Mouse (Mus musculus) c-Kit-positive CD71-positive TER-119-positive erythroid progenitor cells, embryonic 14.5 days (primary cell): ENCODE measurements around the gene Tnfsf14.

Experiments
- DNase-seq: peaks from one replicate; pipeline ENCODE4 v3.0.0-alpha.2; 2013; ENCODE audit warnings: low spot score

Gene Tnfsf14

DNA sequence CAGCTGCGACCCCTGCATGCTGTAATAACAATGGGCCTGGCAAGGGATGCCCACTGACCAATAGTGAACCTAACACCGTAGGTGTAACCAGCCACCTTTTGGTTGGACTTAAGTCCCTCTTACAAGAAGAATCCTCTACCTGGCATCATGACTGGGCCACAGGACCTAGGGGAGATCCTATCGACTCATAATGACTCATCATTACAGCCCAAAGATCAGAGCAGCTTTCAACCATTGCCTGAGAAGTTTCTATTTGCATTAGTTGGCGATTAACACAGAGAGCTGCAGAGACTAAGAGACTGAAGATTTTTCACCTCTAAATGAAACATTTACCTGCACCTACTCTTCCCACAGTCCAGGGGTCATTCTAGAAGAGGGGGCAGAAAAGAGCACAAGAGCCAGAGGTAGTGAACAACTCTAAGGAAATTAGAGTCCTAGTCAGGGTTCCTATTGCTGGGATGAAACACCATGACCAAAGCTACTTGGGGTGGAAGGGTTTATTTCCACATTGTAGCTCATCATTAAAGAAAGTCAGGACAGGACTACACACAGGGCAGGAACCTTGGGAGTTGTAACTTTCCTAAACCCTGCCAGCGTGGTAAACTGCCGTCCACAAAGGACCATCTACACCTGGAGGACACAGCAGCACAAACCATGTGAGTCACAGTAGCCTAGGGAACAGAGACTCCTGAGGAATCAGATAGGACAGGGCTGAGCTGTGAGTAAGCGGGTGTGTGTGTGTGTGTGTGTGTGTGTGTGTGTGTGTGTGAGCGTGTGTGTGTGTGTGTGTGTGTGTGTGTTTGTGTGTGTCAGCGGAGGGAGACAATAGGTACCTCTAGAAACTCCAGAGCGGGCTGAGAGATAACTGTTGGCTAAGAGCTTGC lies 8.1 kb upstream of the Tnfsf14 start:
- DNase-seq, result no peak

DNA sequence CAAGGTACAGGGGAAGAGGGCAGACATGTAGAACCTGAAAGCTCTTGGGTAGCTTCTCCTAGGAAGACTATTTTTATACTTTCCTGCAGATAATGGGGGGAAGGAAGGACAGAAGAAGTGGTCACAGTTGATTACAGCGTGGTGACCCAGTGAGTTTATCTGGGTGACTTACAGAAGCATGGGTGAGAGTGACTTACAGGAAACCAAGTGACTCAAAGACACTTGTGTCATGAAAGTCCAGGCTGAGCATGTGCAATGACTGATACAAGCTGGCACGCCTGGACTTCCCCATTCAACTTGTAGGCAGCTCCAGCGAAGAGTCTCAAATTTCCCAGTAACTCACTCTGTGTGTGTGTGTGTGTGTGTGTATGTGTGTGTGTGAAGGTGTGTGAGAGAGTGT lies 4.3 kb upstream of the Tnfsf14 start:
- DNase-seq, result no peak

GRCm38 (mm10) chr17:57195326-57196010 lies 1.5 kb upstream of the Tnfsf14 start:
- no peak for DNase-seq

- DNase-seq, result no peak
Observed at GRCm38 (mm10) chr17:57194771-57195170, 794 bp upstream of the Tnfsf14 start.

DNA sequence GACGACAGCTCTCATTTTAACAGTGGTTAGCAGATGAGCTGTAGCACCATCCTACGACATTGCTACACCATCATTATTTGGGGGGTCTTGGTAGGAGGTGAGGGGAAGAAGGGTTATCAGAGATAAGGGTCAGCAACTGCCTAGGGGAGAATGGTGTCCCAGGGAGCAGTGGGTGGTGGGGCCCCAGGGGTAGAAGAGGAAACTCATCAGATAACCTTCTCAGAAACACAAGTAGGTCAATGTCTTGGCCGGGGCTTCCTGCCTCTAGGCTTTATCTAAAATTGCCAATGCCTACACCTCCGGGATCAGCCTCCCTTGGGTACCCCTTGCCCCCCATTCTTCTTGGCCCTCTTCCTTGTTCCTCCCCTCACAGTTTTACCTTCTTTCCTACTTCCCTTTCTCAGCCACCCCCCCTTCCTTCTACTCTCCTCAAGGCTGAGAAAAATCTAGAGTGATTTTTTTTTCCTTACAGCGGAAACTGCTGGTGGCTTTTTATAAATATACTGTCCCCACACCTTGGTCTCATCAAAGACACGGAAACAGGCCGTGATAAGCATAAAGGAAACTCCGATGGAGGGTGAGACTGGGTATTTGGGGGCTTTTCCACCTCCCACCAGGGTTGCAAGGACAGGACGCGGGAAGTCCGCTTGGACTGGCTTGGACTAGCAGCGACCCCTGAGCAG lies 5.3 kb downstream of the Tnfsf14 start:
- no peak for DNase-seq

- DNase-seq, result no peak
Observed at GRCm38 (mm10) chr17:57185641-57186040, 8.3 kb downstream of the Tnfsf14 start.

GRCm38 (mm10) chr17:57182871-57183270 lies 11.1 kb downstream of the Tnfsf14 start:
- no peak for DNase-seq

DNA sequence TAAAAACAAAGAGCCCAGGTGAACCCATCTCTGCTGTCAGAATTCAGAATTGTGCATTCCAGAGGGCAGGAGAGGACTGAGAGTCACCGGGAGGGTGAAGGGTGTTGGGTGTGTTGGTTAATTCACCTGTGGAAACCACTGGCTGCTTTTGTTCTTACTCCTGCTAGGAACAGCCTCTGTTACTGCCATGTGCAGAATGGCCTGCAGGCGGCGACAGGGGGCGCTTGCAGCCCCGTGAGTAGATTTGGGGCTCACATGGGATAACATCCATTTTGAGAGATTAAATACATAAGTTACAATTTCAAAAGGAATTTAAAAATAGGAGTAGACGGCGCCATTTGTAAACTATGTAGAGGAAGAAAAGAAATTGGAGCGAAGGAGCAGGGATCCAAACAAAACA lies 13.6 kb downstream of the Tnfsf14 start:
- no peak for DNase-seq

- no peak for DNase-seq
Observed at GRCm38 (mm10) chr17:57173351-57173750, 20.6 kb downstream of the Tnfsf14 start.

DNA sequence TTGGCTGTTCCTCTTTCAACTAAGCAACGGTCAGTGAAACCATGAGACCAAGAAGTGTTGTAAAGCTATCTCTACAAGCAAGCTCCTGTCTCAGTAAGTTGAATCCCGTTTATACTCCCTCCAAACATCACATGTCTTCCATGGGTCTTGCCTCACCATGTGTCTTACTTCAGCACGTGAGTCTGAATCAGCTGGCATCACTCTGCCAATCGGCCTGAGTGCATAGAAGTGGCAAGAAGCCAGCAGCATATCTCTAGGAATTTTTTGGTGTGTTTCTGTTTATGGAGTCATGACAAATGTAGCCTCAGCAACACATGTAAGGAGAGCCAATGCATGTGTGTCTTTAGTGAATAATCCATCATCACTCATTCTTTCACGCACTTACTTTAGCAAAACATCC lies 21.6 kb downstream of the Tnfsf14 start:
- DNase-seq, result no peak

GRCm38 (mm10) chr17:57170616-57171260 lies 23.2 kb downstream of the Tnfsf14 start:
- DNase-seq, result no peak

DNA sequence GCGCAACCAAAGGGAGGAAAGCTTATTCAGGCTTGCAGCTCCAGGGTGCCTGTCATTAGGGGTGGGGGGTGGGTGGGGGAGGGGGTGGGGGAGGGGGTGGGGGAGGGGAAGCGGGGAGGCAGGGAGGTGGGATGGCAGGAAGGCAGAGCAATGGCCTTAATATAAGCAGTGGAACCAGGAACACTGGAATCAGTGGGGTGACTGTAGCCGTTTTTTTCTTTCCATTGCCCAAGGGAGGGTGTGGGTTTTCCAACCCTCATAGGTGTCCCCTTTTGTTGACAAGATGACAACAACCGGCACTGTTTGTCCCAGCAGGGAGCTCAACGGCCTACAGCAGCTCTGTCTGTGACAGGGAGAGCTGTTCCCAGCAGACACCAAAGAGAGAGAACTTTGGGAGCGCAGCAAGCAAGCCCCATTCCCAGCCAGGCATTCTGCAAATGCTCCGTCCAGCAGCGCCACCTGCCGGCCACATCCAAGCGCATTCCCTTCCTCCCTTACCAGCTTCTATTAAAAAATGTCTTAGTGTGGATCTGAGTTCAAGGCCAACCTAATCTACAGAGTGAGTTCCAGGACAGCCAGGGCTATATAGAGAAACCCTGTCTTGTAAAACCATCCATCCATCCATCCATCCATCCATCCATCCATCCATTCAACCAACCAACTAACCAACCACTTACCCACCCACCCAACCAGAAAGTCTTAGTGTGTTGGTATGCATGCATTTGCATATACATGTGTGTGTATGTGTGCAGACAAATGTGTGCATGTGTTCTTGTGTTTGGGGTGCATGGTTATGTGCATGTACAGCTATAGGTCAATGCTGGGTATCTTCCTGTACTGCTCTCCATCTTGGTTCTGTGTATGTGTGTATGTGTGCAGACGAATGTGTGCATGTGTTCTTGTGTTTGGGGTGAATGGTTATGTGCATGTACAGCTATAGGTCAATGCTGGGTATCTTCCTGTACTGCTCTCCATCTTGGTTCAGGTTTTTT lies 26.9 kb downstream of the Tnfsf14 start:
- DNase-seq, result peak; percentile 67

DNA sequence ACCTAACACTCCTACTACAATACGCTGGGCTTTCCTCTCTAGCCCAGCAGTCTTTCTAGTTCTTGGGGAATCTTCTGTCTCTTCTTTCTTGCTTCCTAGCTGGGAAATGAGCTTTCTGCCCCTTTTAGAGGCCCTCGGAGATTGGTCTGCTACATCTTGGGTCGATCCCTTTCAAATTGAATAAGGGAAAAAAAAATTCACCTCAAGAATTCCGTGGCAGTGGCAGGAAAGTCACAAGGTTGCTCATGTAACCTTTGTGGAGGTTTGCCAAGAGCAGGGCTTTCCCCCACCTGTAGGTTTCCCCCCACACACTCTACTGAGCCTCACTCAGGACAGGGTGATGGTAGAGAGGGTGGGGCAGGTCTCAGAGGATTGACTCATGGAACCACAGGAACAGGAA lies 40.2 kb downstream of the Tnfsf14 start:
- DNase-seq, result no peak

DNA sequence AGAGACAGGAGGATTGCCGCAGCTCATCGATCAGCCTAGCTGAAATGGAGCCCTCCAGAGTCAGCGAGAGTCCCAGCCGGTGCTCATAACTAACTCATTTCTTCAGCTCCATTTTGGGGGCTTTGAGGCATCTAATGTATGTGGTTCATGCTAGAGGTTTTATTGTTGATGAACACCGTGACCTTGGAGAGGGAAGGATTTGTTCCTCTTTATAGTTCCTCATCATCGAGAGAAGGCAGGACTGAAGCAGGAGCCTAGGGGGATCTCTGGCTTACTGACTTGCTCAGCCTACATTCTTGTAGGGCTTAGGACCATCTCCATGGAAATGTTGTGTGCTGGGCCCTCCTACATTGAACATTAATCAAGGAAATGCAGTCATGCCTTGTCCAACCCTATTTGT lies 41.0 kb downstream of the Tnfsf14 start:
- no peak for DNase-seq

DNA sequence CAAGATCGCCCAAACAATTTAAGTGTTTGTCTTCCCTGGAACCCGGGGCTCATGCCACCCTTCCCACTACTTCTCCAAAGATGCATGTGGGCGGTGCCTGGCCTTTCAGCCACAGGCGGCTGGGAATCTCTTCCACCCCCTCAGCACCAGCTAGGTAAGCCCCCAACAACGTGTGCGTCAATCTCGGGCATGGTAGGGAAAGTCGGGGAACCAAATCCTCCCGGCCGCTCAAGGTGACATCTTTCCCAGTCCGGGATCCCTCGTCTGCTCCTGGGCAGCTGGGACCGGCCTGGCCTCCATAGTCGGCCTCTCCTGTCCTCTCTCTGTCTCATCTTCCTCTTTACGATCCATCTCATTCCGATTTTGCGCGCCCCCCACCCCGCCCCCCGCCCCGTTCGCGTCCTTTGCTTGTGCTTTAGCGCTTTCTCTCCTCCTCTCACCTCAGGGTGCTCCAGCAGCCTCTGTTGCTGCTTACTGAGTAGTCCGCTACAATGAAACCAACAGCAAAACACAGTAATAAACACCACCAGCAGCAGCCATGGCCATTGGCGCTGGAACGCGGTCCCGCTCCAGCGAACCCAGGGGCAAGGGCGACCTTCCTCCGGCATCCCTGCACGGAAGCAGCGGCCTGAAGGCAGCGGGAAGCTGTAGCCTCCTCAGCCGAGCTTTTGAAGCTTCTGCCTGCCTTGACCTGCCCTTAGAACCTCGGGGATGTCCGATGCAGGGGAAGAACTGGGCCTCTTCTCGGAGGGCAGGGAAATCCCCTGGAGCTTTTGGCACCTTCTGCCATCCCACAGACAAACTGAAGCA lies 44.8 kb downstream of the Tnfsf14 start, which contains the start of gene Cd70:
TSS of gene Cd70 (minus strand) at position 784 of the 810 bp plus-strand sequence.
- DNase-seq, result no peak

DNA sequence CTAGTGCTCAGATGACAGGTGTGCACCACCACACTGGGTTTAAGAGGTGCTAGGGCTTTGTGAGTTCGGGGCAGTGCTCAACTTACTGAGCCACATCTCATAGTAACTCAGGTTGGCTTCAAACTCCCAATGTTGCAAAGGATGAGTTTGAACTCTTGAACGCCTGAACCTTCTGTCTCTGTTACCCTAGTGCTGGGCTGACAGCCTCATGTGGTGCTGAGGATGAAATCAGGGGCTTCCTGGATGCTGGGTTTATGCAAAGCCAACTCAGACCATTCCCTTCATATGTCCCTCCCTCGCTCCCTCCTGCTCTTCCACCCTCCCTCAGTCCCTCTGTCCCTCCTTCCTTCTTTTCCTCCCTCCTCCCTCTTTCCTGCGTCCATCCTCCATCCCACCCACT lies 45.6 kb downstream of the Tnfsf14 start:
- DNase-seq, result no peak

- DNase-seq, result no peak
Observed at GRCm38 (mm10) chr17:57145115-57145514, 48.9 kb downstream of the Tnfsf14 start.

GRCm38 (mm10) chr17:57143704-57144103 lies 50.3 kb downstream of the Tnfsf14 start:
- DNase-seq, result no peak

DNA sequence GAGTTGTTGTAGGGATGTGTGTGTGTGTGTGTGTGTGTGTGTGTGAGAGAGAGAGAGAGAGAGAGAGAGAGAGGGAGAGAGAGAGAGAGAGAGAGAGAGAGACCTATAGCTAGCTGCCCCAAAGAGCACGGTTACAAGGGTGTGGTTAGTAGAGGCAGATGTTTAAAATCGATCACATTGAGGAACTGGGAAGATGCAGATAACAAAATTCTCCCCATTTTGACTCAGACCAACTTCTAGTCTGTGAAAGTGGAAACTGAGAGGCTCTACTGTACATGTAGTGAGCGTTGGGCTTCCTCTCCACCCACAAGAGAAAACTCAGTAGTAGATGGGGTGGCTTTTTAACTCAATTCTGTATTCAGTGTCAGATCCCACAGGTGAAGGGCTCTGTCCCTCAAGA lies 54.3 kb downstream of the Tnfsf14 start:
- DNase-seq, result no peak
